Mouse (Mus musculus) lung, postnatal 0 days (tissue): ENCODE data around the gene Kbtbd13.

Source experiments
- CTCF ChIP-seq: IDR thresholded peaks from 2 replicates; pipeline ENCODE4 v1.5.1; 2016; ENCODE audit warnings: antibody characterized with exemption, mild to moderate bottlenecking
- EP300 ChIP-seq: IDR thresholded peaks from 2 replicates; pipeline ENCODE4 v1.6.1; 2016; ENCODE audit warnings: antibody characterized with exemption, mild to moderate bottlenecking, control low read depth

DNA sequence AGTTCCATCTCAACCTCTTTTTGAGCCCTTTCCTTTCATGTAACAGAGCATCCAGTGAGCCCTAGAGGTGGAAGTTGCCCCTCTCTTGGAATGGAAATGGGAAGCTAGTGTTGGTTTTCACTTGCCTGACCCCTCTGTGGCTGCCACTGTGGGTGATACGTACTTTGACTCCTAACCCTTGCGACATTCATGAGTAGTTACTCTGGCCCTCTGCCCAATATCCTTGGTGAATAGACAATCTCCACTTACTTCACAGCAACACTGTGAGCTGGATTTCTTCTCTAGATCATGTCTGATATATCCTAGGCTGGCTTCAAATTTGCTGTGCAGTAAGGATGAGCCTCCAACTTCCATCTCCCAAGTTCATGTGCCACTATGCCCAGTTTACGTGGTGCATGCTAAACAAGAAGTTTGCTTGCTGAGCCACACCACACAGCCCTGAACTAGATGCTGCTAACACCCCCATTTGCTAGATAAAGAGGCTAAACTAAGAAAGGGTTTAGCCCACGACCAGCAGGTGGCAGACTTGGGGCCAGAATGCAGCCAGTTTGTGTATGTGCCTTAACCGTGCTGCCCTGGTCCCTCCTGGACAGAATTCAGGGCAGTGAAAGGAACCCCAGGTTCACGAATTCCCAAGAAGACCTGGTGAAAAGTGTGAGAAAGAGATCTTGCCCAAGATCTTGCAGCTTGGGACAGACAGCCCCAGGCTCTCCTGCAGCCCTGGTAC, 1.3 kb upstream of the Kbtbd13 start:
- TF ChIP-seq EP300 = no peak
- TF ChIP-seq CTCF = peak; percentile 91
